Mouse (Mus musculus) kidney, adult 2 months (tissue): Measurements from ENCODE around the gene Ube2e3.

Experiments
- CTCF ChIP-seq: fragments of 200-500 bp; conservative IDR thresholded peaks from 2 replicates; pipeline ENCODE4 v1.5.1; 2011; ENCODE audit warnings: low read depth, mild to moderate bottlenecking, control low read depth, low read length, moderate library complexity, mixed read lengths; ENCODE audit not compliant: insufficient read depth, insufficient read length
- POLR2A ChIP-seq: fragments of 200-500 bp; IDR thresholded peaks from one replicate; pipeline ENCODE4 v1.6.1; 2011; ENCODE audit warnings: low read depth, low read length, control low read depth

GRCm38 (mm10) chr2:78961023-78961422, 93.1 kb downstream of the Ube2e3 start:
- TF ChIP-seq POLR2A (no peak), CTCF (no peak)
